Mouse (Mus musculus) CD8-positive naive resting alpha-beta T cell, adult 2 months (primary cell): ENCODE measurements around the gene Nup35.

Source experiments
- DNase-seq, 2 experiments: peaks; one replicate each; pipeline ENCODE4 v3.0.0; 2022; ENCODE audit warnings: low read depth in 2 of 2, low spot score in 2 of 2

Gene Nup35

GRCm38 (mm10) chr2:80616854-80617737 lies at the start of gene Nup35, which contains the start of gene Dusp19:
Nup35 (plus strand) TSS chr2:80617236.
Dusp19 (plus strand) TSS chr2:80617045.
- DNase-seq, result peak; percentile 85 to 91

GRCm38 (mm10) chr2:80567411-80567810 lies 49.6 kb upstream of the Nup35 start:
- no peak for DNase-seq

- DNase-seq, result no peak
Measured at GRCm38 (mm10) chr2:80570656-80571055, 46.4 kb upstream of the Nup35 start.

- no peak for DNase-seq
Measured at GRCm38 (mm10) chr2:80577286-80577685, 39.8 kb upstream of the Nup35 start.

- DNase-seq, result no peak
Measured at GRCm38 (mm10) chr2:80579253-80579891, 37.7 kb upstream of the Nup35 start.

GRCm38 (mm10) chr2:80580311-80580961 lies 36.6 kb upstream of the Nup35 start:
- peak in 1 of 2 experiments; percentile 11 for DNase-seq

- DNase-seq, result peak; percentile 73 to 75
Measured at GRCm38 (mm10) chr2:80581043-80581711, 35.9 kb upstream of the Nup35 start, which contains the start of gene Nckap1. Nckap1 (minus strand) TSS chr2:80581380.

GRCm38 (mm10) chr2:80582356-80582755 lies 34.7 kb upstream of the Nup35 start:
- no peak for DNase-seq

- DNase-seq, result no peak
Measured at GRCm38 (mm10) chr2:80594215-80594918, 22.7 kb upstream of the Nup35 start.

- no peak for DNase-seq
Measured at GRCm38 (mm10) chr2:80596960-80597359, 20.1 kb upstream of the Nup35 start.

- no peak for DNase-seq
Measured at GRCm38 (mm10) chr2:80599850-80600249, 17.2 kb upstream of the Nup35 start.

GRCm38 (mm10) chr2:80600611-80601010 lies 16.4 kb upstream of the Nup35 start:
- no peak for DNase-seq

GRCm38 (mm10) chr2:80602756-80603155 lies 14.3 kb upstream of the Nup35 start:
- DNase-seq, result no peak

- DNase-seq, result no peak
Measured at GRCm38 (mm10) chr2:80603771-80604426, 13.1 kb upstream of the Nup35 start.

GRCm38 (mm10) chr2:80612286-80612685 lies 4.8 kb upstream of the Nup35 start:
- no peak for DNase-seq

GRCm38 (mm10) chr2:80612796-80613195 lies 4.2 kb upstream of the Nup35 start:
- DNase-seq, result no peak

- no peak for DNase-seq
Measured at GRCm38 (mm10) chr2:80618991-80619390, 2.0 kb downstream of the Nup35 start.

GRCm38 (mm10) chr2:80621921-80622320 lies 4.9 kb downstream of the Nup35 start:
- DNase-seq, result no peak

GRCm38 (mm10) chr2:80624523-80624922 lies 7.5 kb downstream of the Nup35 start:
- DNase-seq, result no peak
